Mouse (Mus musculus) common myeloid progenitor, adult 5-6 weeks (primary cell): ENCODE measurements at regions not wholly inside any gene's neighbourhood (a gene's known extent, or its start where the extent isn't known, plus 50 kb on each side); places are given as distances from the start of the nearest gene placed in this dataset.

ENCODE experiments used
- ATAC-seq: replicated peaks from 2 replicates; pipeline ENCODE4 v1.8.0; 2016; ENCODE audit warnings: low read depth, mild to moderate bottlenecking, moderate TSS enrichment, inconsistent platforms; ENCODE audit not compliant: poor library complexity, severe bottlenecking

GRCm38 (mm10) chr8:57115303-57115702, 205.5 kb upstream of the Hand2 start:
- ATAC-seq, result no peak

DNA sequence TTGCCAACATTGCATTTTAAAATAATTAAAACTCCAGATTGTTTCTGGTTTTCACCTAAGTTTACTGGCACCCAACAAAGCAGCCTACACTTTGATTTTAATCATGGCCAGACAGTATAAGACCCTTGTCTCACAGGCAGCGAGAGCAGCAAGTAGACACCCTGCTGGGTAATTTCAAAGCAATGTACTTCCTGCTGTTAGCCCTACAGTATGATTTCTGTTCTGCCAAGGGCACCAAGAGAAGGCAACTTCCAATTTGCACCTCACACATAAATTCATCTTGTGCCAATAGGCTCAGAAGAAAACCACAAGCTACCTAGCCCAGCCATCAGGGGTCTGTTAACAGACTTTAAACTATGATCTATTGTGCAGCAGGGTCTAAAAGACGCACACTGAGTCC, 186.7 kb upstream of the Hand2 start:
- no peak for ATAC-seq

- ATAC-seq, result no peak
Observed at GRCm38 (mm10) chr8:57134726-57135125, 186.1 kb upstream of the Hand2 start.

DNA sequence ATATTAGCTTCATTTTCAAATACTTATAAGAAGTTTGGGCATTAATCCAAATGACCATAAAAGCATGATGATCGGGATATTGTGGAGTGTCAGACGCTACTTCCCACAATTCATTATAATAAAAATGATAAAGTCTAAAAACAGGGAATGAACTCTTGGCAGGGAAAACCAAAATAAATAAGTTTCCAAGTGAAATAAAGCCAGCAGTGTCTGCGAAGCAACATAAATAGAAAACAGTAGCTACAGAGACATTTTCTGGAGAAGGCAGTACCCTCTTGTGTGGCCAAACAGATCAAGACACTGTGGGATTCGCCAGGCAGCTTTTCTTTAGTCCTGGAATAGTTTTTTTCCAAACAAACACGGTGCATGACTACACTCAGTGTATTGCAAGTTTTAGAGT, 172.7 kb upstream of the Hand2 start:
- ATAC-seq, result no peak

- ATAC-seq, result no peak
Observed at GRCm38 (mm10) chr8:57191153-57191552, 129.6 kb upstream of the Hand2 start.

- no peak for ATAC-seq
Observed at GRCm38 (mm10) chr8:57200280-57200679, 120.5 kb upstream of the Hand2 start.

- ATAC-seq, result no peak
Observed at GRCm38 (mm10) chr8:57209584-57209983, 111.2 kb upstream of the Hand2 start.

DNA sequence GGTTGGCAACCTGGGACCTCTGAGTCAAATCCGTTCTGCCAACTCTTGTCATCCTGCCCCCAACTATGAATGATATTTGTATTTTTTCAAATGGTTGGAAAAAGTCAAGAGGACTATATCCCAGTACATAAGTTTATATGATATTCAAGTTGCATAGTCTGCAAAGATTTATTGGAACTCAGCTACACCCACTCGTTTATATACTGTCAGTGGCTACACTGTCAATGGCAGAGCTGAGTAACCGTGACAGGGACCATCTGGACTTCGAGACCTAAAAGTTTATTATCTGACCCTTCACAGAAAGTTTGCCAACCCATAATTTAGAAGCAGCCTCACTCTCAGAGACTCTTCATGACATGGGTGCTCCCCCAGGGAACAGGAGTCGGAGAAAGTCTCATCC, 107.7 kb upstream of the Hand2 start:
- no peak for ATAC-seq

DNA sequence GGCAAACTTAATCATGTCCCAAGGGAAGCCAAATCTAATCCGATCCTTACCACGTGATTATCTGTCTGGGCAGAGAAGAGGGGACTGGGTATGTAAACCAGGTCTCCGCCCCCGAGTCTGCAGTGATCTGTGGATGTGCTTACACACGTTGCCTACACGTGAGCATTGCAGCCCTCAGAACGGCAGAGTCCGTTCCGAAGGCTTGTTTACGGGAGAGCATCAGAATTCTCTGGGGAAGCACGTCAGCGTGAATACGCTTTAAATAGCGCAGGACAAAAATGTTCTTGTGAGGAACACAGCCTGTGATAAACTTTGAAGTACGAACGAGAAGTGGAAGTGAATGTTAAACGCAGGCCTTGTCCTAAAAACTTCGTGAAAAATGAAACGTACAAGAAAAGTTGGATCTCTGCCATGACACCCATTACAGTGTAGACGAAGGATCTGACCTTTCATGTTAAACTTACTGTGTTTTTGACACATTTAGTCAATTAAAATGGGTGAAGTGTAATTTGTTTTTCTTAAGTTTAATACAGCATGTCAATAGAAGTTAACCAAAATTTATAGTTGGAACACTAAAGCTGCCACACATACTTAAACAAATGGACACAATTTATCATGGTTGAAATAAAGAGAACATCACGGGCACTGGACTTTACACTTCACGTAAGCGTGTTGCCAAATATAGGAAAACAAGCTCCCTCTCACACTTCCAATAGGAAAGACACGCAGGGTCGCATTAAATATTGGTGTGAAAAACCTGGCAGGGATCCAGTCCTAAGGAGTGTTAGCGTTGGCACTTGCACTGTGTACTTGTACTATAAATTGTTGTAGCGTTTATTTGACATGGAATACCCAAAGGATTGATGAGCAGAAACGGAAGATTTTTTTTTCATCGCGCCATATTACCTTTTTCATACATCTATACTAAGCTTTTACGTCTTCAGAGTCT, 106.5 kb upstream of the Hand2 start:
- no peak for ATAC-seq

DNA sequence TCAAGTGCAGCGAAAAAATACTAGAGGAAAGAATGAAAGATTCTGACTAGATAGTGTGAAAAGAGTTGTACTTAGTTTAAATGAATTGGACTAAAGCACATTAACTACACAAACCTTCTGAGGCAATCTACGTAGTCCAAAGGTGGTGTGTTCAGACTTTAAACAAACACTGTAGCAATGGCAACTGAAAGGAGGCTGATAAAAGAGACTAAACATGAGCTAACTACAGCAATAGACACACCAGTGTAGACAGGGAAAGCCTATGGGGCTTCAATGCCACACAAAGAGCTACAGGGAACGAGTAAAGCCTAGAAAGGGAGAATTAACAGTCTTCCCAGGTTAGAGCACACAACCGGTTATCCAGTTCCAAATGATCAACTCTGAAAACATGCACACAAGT, 90.2 kb upstream of the Hand2 start:
- ATAC-seq, result no peak

- ATAC-seq, result no peak
Observed at GRCm38 (mm10) chr8:57242301-57242700, 78.5 kb upstream of the Hand2 start.

GRCm38 (mm10) chr8:57249061-57249460, 71.7 kb upstream of the Hand2 start:
- no peak for ATAC-seq
